Mouse (Mus musculus) liver, embryonic 11.5 days (tissue): ENCODE results near the gene Zfp69. TPM values are rescaled to one million over a fixed set of nuclear protein-coding genes. Genes with fewer than 3 reads are reported as not detected.

Experiments
- microRNA-seq: library from miRNA; unstranded; fragments of <30 nt; microRNA quantifications from one replicate; pipeline ENCODE4, GENCODE M21; 2017; ENCODE audit warnings: borderline number of aligned reads
- polyA plus RNA-seq: library from polyadenylated mRNA; unstranded; fragments of >200 nt; fragmentation: Nextera tagmentation; extraction: Ambion mirVana; gene quantifications from 2 replicates; pipeline ENCODE4 v1.2.1, GENCODE M21; 2014

Gene Zfp69
- polyA plus RNA-seq, 1 experiment from 2014 or later, result 5.6 TPM

Small RNA genes within 50 kb of the gene (microRNA-seq; reads per million reads assigned to microRNA genes)
- gene Mir7015, result not detected

Other genes with a start within 250 kb of the Zfp69 start
- gene Kcnq4, start 203.1 kb downstream of the Zfp69 start, polyA plus RNA-seq, result 0.57 and 0.90 TPM in 2 replicates
- gene Nfyc, start 120.1 kb downstream of the Zfp69 start, polyA plus RNA-seq, result 83.1 and 92.6 TPM in 2 replicates
- 0.66 and 1.1 TPM in 2 replicates for gene Rims3, start 96.9 kb downstream of the Zfp69 start, polyA plus RNA-seq
- gene Exo5, start 26.7 kb downstream of the Zfp69 start, polyA plus RNA-seq, result 16.2 and 17.7 TPM in 2 replicates
- gene Smap2, start 65.5 kb upstream of the Zfp69 start, polyA plus RNA-seq, result 38.8 and 42.3 TPM in 2 replicates
- gene Col9a2, start 87.7 kb upstream of the Zfp69 start, polyA plus RNA-seq, result 1.9 and 2.9 TPM in 2 replicates
- 30.0 and 35.5 TPM in 2 replicates for gene Zmpste24, start 146.5 kb upstream of the Zfp69 start, polyA plus RNA-seq
- gene Tmco2, start 157.5 kb upstream of the Zfp69 start, polyA plus RNA-seq, result not detected in 2 replicates